Mouse (Mus musculus) hematopoietic stem cell, adult 5-6 weeks (primary cell): ENCODE data around the gene Tap2. TPM values are rescaled to one million over a fixed set of nuclear protein-coding genes. Genes with fewer than 3 reads are reported as not detected.

Experiments used
- ATAC-seq, 2 experiments: fragments of 125-278 bp in 1 of 2; replicated peaks in 1 of 2; 2 replicates each; pipeline ENCODE4 v1.8.0; 2016 to 2017; ENCODE audit warnings: inconsistent platforms in 2 of 2, mild to moderate bottlenecking in 2 of 2, moderate number of reproducible peaks in 2 of 2, low read depth in 1 of 2, moderate TSS enrichment in 1 of 2; ENCODE audit not compliant: low FRiP score in 2 of 2, poor library complexity in 2 of 2, severe bottlenecking in 2 of 2, insufficient read depth in 1 of 2, low TSS enrichment in 1 of 2
- total RNA-seq: library from RNA; stranded (forward); fragments of 172-1452, 232-1000 nt; gene quantifications from 2 replicates; pipeline ENCODE4 v1.2.3, GENCODE M21; 2017

Gene Tap2
- total RNA-seq, result 113 and 116 TPM in 2 replicates

GRCm38 (mm10) chr17:34203444-34203843 lies at the start of gene Tap2:
Gene Tap2, plus strand, starts transcription at chr17:34203527.
- ATAC-seq, result no peak

DNA sequence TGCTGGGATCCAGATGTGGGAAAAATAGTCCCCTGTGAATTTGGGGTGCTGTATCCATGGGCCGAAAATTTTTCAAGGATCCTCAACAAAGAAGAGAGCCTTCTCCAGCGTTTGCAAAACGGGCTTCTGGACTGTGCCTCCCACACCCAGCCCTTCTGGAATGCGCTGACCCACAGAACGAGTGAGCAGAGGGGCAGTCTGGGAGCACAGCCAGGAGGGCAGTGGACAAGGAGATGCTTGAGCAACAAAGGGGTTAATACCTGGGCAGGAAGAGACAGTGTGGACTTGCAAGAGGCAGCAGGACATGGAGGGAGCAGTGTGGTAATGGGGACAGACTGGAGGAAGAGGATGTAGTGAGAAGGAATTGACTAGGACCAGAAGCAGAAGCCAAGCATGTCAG lies 47.8 kb upstream of the Tap2 start:
- no peak for ATAC-seq

GRCm38 (mm10) chr17:34164202-34164895 lies 39.0 kb upstream of the Tap2 start:
- peak in 1 of 2 experiments; percentile 39; a peak in 2 of 4 replicates for ATAC-seq

DNA sequence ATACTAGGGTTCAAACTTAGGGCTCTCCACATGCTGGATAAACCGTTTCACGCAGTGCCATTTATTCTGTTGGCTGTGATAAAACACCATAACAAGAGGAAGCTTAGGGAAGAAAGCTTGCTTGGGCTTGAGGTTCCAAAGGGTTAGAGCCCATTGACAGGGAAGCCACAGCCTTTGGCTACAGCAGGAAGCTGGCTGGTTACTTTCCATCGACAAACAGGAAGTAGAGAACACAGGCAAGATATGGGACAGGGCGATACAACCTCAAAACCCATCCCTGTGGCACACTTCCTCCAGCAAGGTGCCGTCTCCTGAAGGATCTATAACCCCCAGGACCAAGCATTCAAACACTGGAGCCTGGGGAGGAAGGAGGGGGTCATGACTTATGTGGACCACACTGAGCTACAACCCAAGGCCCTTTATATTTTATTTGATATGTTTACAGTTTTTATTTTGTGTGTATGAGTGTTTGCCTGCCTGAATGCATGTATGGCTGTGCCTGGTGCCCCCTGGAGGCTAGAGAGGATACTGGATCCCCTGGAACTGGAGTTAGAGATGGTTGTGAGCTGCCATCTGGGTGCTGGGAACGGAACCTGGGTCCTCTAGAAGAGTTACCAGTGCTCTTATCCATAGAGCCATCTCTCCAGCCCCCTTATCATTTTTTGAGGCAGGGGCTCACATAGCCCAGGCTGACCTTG lies 38.1 kb upstream of the Tap2 start:
- ATAC-seq, result peak; percentile 59 to 75

- peak in 1 of 2 experiments; percentile 38; a peak in 2 of 4 replicates for ATAC-seq
Measured at GRCm38 (mm10) chr17:34169279-34169678, 34.0 kb upstream of the Tap2 start.

DNA sequence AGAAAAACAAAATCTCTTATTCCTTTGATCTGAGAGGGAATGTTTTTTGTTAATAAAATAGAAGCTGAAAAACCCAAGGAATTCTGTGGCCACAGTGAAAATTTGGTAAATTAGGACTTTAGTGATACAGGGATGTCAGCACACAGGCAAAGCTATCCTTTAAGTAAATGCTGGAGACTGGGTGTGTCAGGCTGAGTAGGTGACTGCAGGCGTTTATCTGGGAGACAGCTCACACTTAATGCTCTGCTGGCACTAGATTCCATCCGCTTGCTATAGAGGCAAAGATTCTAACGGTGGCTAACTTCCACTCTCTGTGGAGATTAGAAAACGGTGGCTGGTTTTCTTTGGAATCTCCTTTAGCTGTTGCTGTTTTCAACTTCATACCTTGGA lies 32.8 kb upstream of the Tap2 start:
- ATAC-seq, result no peak

DNA sequence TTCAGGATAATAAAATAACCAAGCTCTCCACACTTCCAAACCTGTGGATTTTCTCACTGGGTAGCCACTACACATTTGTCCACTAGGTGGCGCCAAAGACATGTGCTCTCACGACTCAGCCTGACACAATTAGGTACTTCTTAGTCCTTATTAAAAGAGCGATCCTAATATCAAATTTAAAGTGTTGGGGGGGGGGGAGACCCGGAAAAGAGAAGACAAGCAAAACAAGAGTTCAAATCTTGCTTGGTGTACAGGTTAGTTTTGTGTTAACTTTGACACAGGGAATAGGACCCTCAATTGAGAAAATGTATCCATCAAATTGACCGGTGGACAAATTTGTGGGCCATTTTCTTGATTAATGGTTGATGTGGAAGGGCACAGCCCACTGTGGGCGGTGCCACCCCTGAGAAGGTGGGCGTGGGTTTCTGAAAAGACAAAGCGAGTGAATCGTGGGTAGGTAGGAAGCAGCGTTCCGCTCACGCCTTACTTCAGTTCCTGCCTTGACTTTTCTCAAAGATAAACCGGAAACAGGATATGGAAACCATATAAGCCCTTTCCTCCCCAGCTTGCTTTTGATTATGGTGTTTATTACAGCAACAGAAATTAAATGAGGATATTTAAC lies 32.3 kb upstream of the Tap2 start:
- ATAC-seq, result peak; percentile 81 to 84

DNA sequence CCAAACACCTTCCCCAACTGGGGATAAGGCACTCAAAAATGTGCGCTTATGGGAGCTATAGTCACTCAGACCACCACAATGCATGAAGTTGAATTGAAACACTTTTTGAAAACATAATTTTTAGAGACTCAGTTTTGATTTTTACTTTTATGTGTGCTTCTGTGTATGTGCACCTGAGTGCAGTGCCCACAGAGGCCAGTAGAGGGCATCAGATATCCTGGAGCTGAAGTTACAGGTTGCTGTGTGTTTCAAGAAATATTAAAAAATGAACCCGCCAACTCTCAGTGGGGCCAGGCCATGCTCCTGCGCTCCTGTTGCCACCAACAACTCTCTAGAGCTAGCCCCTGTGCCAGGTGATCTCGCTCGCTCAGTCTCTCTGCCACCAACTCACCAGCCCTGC lies 30.8 kb upstream of the Tap2 start:
- ATAC-seq, result no peak

DNA sequence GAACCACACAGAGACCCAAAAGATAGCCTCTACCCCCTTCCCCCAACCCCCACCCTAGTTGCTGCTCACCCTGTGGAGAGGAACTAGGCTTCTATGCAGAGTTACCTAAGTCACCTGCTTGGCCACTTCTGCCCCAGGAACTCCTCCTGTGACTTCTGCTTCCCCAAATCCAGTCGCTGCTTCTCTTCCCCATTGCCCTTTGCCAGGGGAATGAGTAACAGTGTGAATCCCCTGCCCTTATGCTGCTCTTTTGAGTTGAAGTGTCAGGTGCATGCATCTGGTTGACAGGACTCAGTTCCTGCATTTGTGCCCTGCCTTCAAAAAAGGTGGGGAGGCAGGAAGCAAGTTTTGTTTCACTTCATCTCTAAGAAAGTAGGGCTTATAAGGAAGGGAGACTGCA lies 29.3 kb upstream of the Tap2 start:
- peak in 1 of 2 experiments; percentile 11; a peak in 1 of 4 replicates for ATAC-seq

DNA sequence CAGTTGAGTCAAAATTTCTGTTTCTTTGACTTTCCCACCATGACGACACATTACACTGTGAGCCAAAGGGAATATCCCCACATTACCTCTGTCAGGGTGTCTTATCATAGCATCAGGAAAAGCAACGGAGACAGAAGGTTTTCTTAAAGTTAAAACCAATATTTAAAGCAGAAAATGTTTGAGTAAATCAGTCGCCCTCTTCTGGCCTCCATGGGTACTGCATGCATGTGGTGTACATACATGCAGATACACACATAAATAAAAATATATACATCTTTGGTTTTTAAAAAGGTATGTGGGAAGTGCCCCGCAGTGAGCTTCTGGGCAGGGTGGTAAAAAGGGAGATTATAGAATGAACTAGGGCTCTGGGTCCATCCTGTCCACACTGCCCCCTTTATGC lies 26.1 kb upstream of the Tap2 start:
- ATAC-seq, result no peak

GRCm38 (mm10) chr17:34179019-34179418 lies 24.3 kb upstream of the Tap2 start:
- ATAC-seq, result no peak

DNA sequence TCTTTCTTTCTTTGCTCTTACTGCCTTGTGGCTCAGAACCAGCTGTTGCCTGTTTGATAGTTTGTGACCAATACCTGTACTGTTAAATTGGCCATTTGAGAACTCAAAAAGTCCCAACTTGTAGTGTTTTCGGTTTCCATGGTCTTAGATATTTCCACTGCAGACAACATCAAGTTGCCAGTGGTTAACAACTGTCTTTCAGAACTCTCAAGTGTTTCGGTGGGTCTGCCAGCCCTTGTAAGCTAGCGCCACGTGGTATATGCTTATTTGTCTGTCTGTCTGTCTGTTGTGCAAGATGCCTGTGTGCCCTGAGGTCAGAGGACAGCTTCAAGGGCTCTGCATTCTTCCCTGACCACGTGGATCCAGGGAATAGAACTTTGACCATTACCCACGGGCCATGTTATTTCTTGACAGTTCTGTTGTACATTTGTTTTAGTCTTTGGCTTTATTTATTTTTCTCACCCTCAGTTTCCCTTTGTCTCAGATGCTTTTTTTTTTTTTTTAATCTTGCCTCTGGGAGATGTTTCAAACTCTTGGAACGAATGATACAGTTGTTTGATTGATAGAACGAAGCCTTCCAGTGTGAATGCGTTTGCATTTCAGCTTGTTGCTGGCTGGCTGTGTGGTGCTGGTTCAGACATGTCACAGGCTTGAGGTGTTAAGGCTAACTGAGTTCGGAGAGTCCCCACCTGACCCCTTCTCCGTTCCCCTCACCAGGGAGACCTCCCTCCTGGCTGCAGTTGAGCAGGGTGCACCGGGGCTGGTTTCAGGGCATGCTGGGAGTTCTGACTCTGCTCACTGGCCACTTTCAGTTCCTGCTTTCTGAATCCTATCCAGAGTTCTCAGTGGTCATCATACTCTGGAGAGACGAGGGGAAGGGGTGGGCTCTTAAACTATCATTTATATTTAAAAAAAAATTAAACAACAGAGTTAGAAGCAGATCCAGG lies 23.1 kb upstream of the Tap2 start:
- no peak for ATAC-seq

- ATAC-seq, result no peak
Measured at GRCm38 (mm10) chr17:34183564-34184219, 19.6 kb upstream of the Tap2 start.

GRCm38 (mm10) chr17:34185526-34185925 lies 17.8 kb upstream of the Tap2 start:
- no peak for ATAC-seq

DNA sequence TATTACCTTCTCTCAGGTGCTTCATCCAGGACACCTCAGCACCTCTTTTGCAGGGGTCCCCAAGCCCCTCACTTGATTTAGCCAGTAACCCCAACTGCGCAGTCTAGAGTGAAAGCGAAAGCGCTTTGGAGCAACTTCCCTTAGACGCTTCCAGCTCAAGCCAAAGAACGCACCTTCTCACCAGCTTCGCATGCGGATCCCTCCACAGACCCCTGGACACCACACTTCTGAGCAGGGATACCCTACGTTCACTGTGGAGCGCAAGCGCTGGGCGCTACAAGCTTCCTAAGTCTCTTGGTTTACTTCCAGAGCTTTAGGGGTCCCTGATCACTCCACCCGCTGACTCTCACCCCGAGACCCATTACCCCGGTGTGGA lies 16.5 kb upstream of the Tap2 start:
- ATAC-seq, result peak in 1 of 2 experiments; percentile 28; a peak in 1 of 4 replicates

- peak; percentile 85 to 88 for ATAC-seq
Measured at GRCm38 (mm10) chr17:34187261-34187916, 15.9 kb upstream of the Tap2 start, which contains the start of the genes Tap1 and Psmb9. Gene Tap1, plus strand, starts transcription at chr17:34187553. Gene Psmb9, minus strand, starts transcription at chr17:34187764.
